Mouse (Mus musculus): ENCODE measurements around the gene Gm49630. TPM values are rescaled to one million over a fixed set of nuclear protein-coding genes. Genes with fewer than 3 reads are reported as not detected.

Gene Gm49630
- not detected for total RNA-seq (2023)

GRCm38 (mm10) chr17:7371879-7372278 lies at the start of gene Gm49630:
Gm49630 (minus strand) TSS chr17:7371979.

GRCm38 (mm10) chr17:7385364-7385763 lies 13.6 kb upstream of the Gm49630 start, which contains the start of gene Unc93a2:
Unc93a2 (minus strand) TSS chr17:7385464.

GRCm38 (mm10) chr17:7352596-7352995 lies 19.2 kb downstream of the Gm49630 start, which contains the start of gene Ttll2:
Ttll2 (minus strand) TSS chr17:7352696.

GRCm38 (mm10) chr17:7324346-7324745 lies 47.4 kb downstream of the Gm49630 start, which contains the start of gene Tcp10a:
Tcp10a (plus strand) TSS chr17:7324646.

Other genes with a start within 250 kb of the Gm49630 start
- 12.1 TPM for gene Rps6ka2, start 201.9 kb downstream of the Gm49630 start, total RNA-seq (2023)
- gene Tcp10a, start 47.3 kb downstream of the Gm49630 start, total RNA-seq (2023), result not detected
- not detected for gene Ttll2, start 19.3 kb downstream of the Gm49630 start, total RNA-seq (2023)
- gene Unc93a2, start 13.5 kb upstream of the Gm49630 start, total RNA-seq (2023), result not detected